Comparison of ENCODE assay signal across 9 mouse cellular contexts in genomic region chr16:20694781-20695180, GRCm38 (mm10). TPM values are rescaled to one million over a fixed set of nuclear protein-coding genes. Genes with fewer than 3 reads are reported as not detected.
DNase-seq lines count a peak whose midpoint lies in the region; ATAC-seq lines count a peak whose summit lies in the region.
"Had no signal": no experiment of that assay in that cellular context is flagged by ENCODE, and none has a peak within 500 bp of the region (broad histone marks: within the 10 kb centered on the region; RNA-seq: fewer than 3 reads in every experiment).

No protein-coding gene starts in this region.

- H3K27ac ChIP-seq in midbrain, embryonic 10.5 days (replicated peaks) = peak overlapping the region; percentile 86; the same call in 1 of the 2 replicates
- no peak overlapping the region for H3K27ac ChIP-seq in midbrain, embryonic 11.5 days (ENCODE audit: low read depth, low read length)
- peak overlapping the region; percentile 72 for H3K27ac ChIP-seq in embryonic facial prominence, embryonic 15.5 days (replicated peaks)
- H3K27ac ChIP-seq: limb, embryonic 12.5 days had no signal

- no peak for ATAC-seq in midbrain, embryonic 11.5 days (ENCODE audit: low FRiP score)
- ATAC-seq in embryonic facial prominence, embryonic 15.5 days (ENCODE audit: insufficient number of reproducible peaks, low FRiP score, low TSS enrichment, low read depth) = no peak

- no peak overlapping the region for H3K9ac ChIP-seq in midbrain, embryonic 11.5 days (ENCODE audit: low read length)
- H3K9ac ChIP-seq in embryonic facial prominence, embryonic 15.5 days = no peak overlapping the region
- H3K9ac ChIP-seq: limb, embryonic 12.5 days had no signal

- peaks cover 23% of the 10 kb centered on the region for H3K27me3 ChIP-seq in midbrain, embryonic 10.5 days (ENCODE audit: low read depth, poor library complexity, severe bottlenecking)
- no peaks in the 10 kb centered on the region for H3K27me3 ChIP-seq in midbrain, embryonic 11.5 days (ENCODE audit: control insufficient read depth, insufficient read depth, low read length)
- H3K27me3 ChIP-seq in embryonic facial prominence, embryonic 15.5 days = no peaks in the 10 kb centered on the region

- 0 out of 2 replicates have a peak overlapping the region, but pooled peaks have one; percentile 14 for H3K4me3 ChIP-seq in midbrain, embryonic 10.5 days
- H3K4me3 ChIP-seq in midbrain, embryonic 11.5 days (ENCODE audit: low read depth, low read length) = no peak overlapping the region
- H3K4me3 ChIP-seq in embryonic facial prominence, embryonic 15.5 days (replicated peaks) = peak overlapping the region; percentile 43

- intact Hi-C loops in heart, postnatal 10 days (cut with DNase I) = loop anchor here (1.0 kb wide), 1 partner anchor 21 kb away; no protein-coding TSS in a partner anchor
- intact Hi-C loops in left cerebral cortex, postnatal 36 days (cut with DNase I) = no loop called here

- no peak overlapping the region for H3K4me2 ChIP-seq in midbrain, embryonic 11.5 days
- H3K4me2 ChIP-seq in embryonic facial prominence, embryonic 15.5 days (replicated peaks) = peak overlapping the region; percentile 74

- DNase-seq in midbrain, embryonic 10.5 days (ENCODE audit: low spot score) = no peak
- DNase-seq in midbrain, embryonic 11.5 days (ENCODE audit: low spot score, missing footprints) = no peak
- peak; percentile 77 to 82 for DNase-seq in heart, postnatal 10 days
- peak; percentile 77 to 81 for DNase-seq in left cerebral cortex, postnatal 36 days (ENCODE audit: low spot score in 2 of 2)
- DNase-seq in right cerebral cortex, adult 2 months (ENCODE audit: low spot score in 2 of 2) = peak; percentile 78 to 83
- no peak for DNase-seq in embryo, embryonic 11 days
- no peak for DNase-seq in spleen, postnatal 36 days (ENCODE audit: low spot score in 2 of 2)

- H3K4me1 ChIP-seq in midbrain, embryonic 10.5 days = peaks cover 49% of the 10 kb centered on the region
- H3K4me1 ChIP-seq in midbrain, embryonic 11.5 days (ENCODE audit: control insufficient read depth, insufficient read depth, low read length) = peaks cover 27% of the 10 kb centered on the region
- peaks cover 44% of the 10 kb centered on the region for H3K4me1 ChIP-seq in embryonic facial prominence, embryonic 15.5 days

- WGBS in midbrain, embryonic 10.5 days = 78% methylated on average over 8 of the region's 8 CpGs
- WGBS in midbrain, embryonic 11.5 days = 76% methylated on average over 8 of the region's 8 CpGs
- 63% methylated on average over 8 of the region's 8 CpGs for WGBS in embryonic facial prominence, embryonic 15.5 days

- peaks cover 36% of the 10 kb centered on the region for H3K36me3 ChIP-seq in midbrain, embryonic 10.5 days
- H3K36me3 ChIP-seq in midbrain, embryonic 11.5 days (ENCODE audit: control insufficient read depth, insufficient read depth, low read length) = peaks cover 2% of the 10 kb centered on the region; the same call in 1 of the 2 replicates
- H3K36me3 ChIP-seq in embryonic facial prominence, embryonic 15.5 days = peaks cover 33% of the 10 kb centered on the region

- no peaks in the 10 kb centered on the region for H3K9me3 ChIP-seq in midbrain, embryonic 10.5 days (replicated peaks)
- H3K9me3 ChIP-seq in midbrain, embryonic 11.5 days (ENCODE audit: control insufficient read depth, low read length) = no peaks in the 10 kb centered on the region
- H3K9me3 ChIP-seq in embryonic facial prominence, embryonic 15.5 days (replicated peaks) = no peaks in the 10 kb centered on the region
- H3K9me3 ChIP-seq: limb, embryonic 12.5 days had no signal

RNA-seq across cellular contexts. Expression of gene Fam131a, which starts 1.7 kb away (rescaled TPM):
- 8.8 and 11.3 TPM in 2 replicates for polyA plus RNA-seq in midbrain, embryonic 10.5 days (2016; fragmentation: Nextera tagmentation; extraction: Ambion mirVana)
- 8.8 and 12.5 TPM in 2 replicates for polyA plus RNA-seq in midbrain, embryonic 11.5 days (2014; fragmentation: Nextera tagmentation; extraction: Ambion mirVana)
- 14.0 and 15.3 TPM in 2 replicates for polyA plus RNA-seq in embryonic facial prominence, embryonic 15.5 days (2015; fragmentation: Nextera tagmentation; extraction: Ambion mirVana)
- 10 to 100 TPM; 16.0 to 18.9 TPM for total RNA-seq in heart, postnatal 10 days (2021)
- total RNA-seq in left cerebral cortex, postnatal 36 days (2021) = 100 to 1,000 TPM; 303 to 372 TPM

RNA-seq across cellular contexts. Expression of gene Polr2h, which starts 22.7 kb away (rescaled TPM):
- 136 and 148 TPM in 2 replicates for polyA plus RNA-seq in midbrain, embryonic 10.5 days (2016; fragmentation: Nextera tagmentation; extraction: Ambion mirVana)
- 104 and 119 TPM in 2 replicates for polyA plus RNA-seq in midbrain, embryonic 11.5 days (2014; fragmentation: Nextera tagmentation; extraction: Ambion mirVana)
- 90.0 and 100 TPM in 2 replicates for polyA plus RNA-seq in embryonic facial prominence, embryonic 15.5 days (2015; fragmentation: Nextera tagmentation; extraction: Ambion mirVana)
- total RNA-seq in heart, postnatal 10 days (2021) = 10 to 100 TPM; 12.5 to 13.2 TPM
- total RNA-seq in left cerebral cortex, postnatal 36 days (2021) = 10 to 100 TPM; 21.7 to 25.5 TPM

RNA-seq across cellular contexts. Expression of gene Clcn2, which starts 22.8 kb away (rescaled TPM):
- 12.8 and 16.8 TPM in 2 replicates for polyA plus RNA-seq in midbrain, embryonic 10.5 days (2016; fragmentation: Nextera tagmentation; extraction: Ambion mirVana)
- 15.1 and 16.0 TPM in 2 replicates for polyA plus RNA-seq in midbrain, embryonic 11.5 days (2014; fragmentation: Nextera tagmentation; extraction: Ambion mirVana)
- polyA plus RNA-seq in embryonic facial prominence, embryonic 15.5 days (2015; fragmentation: Nextera tagmentation; extraction: Ambion mirVana) = 15.6 and 16.0 TPM in 2 replicates
- 1 to 10 TPM; 3.3 to 3.5 TPM for total RNA-seq in heart, postnatal 10 days (2021)
- 10 to 100 TPM; 59.1 to 72.2 TPM for total RNA-seq in left cerebral cortex, postnatal 36 days (2021)

RNA-seq across cellular contexts. Expression of gene Eif4g1, which starts 26.7 kb away (rescaled TPM):
- 216 and 221 TPM in 2 replicates for polyA plus RNA-seq in midbrain, embryonic 10.5 days (2016; fragmentation: Nextera tagmentation; extraction: Ambion mirVana)
- 132 and 142 TPM in 2 replicates for polyA plus RNA-seq in midbrain, embryonic 11.5 days (2014; fragmentation: Nextera tagmentation; extraction: Ambion mirVana)
- 177 and 188 TPM in 2 replicates for polyA plus RNA-seq in embryonic facial prominence, embryonic 15.5 days (2015; fragmentation: Nextera tagmentation; extraction: Ambion mirVana)
- total RNA-seq in heart, postnatal 10 days (2021) = 100 to 1,000 TPM; 353 to 356 TPM
- total RNA-seq in left cerebral cortex, postnatal 36 days (2021) = 100 to 1,000 TPM; 281 to 286 TPM

RNA-seq across cellular contexts. Expression of gene Chrd, which starts 38.1 kb away (rescaled TPM):
- polyA plus RNA-seq in midbrain, embryonic 10.5 days (2016; fragmentation: Nextera tagmentation; extraction: Ambion mirVana) = 1.5 and 2.0 TPM in 2 replicates
- polyA plus RNA-seq in midbrain, embryonic 11.5 days (2014; fragmentation: Nextera tagmentation; extraction: Ambion mirVana) = 2.6 and 2.7 TPM in 2 replicates
- polyA plus RNA-seq in embryonic facial prominence, embryonic 15.5 days (2015; fragmentation: Nextera tagmentation; extraction: Ambion mirVana) = 8.5 and 10.8 TPM in 2 replicates
- total RNA-seq in heart, postnatal 10 days (2021) = 1 to 10 TPM; 1.4 to 3.4 TPM
- 10 to 100 TPM; 33.6 to 46.4 TPM for total RNA-seq in left cerebral cortex, postnatal 36 days (2021)

Comparison
In these comparisons a context has a peak if more than half of its experiments do, and no peak if none do; other contexts are left out.
1. DNase-seq: peak in heart, postnatal 10 days (2 of 2), left cerebral cortex, postnatal 36 days (2 of 2) and right cerebral cortex, adult 2 months (2 of 2); none in midbrain, embryonic 10.5 days (single experiment), midbrain, embryonic 11.5 days (single experiment), embryo, embryonic 11 days (single experiment) and spleen, postnatal 36 days (0 of 2).